Comparison of ENCODE assay signal across 8 mouse cellular contexts in the genomic region with DNA sequence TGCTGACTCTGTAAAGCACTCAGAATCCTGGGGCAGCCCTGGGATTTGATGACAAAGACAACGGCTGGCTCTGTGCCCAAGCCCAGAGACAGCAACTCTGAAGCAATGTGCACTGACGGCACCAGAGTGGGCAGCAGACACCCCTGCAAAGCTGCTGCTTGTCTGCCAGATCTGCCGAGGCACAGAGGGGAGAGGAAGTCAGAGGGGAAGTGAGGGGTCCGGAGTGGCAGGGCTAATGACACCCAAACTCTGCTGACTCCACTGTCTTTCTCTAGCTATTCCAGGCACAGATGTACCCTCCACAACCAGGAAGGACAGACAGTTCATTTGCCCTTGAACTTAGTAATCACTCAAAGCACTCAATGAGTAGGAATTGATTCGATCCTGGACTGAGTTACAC. TPM values are rescaled to one million over a fixed set of nuclear protein-coding genes. Genes with fewer than 3 reads are reported as not detected.
A peak's percentile ranks its signal among the peaks of the same experiment; 100 is the strongest.
DNase-seq lines count a peak whose midpoint lies in the region; ATAC-seq lines count a peak whose summit lies in the region.

No protein-coding gene starts in this region.

- H3K4me1 ChIP-seq in neural tube, embryonic 13.5 days (replicated peaks) = peaks cover 23% of the 10 kb centered on the region
- peaks cover 14% of the 10 kb centered on the region for H3K4me1 ChIP-seq in neural tube, embryonic 15.5 days
- peaks cover 13% of the 10 kb centered on the region for H3K4me1 ChIP-seq in liver, embryonic 13.5 days (replicated peaks)

- H3K27ac ChIP-seq in neural tube, embryonic 13.5 days (replicated peaks) = peak overlapping the region; percentile 67
- H3K27ac ChIP-seq in neural tube, embryonic 15.5 days (replicated peaks) = no peak overlapping the region; the same call in 1 of the 2 replicates
- H3K27ac ChIP-seq in liver, embryonic 13.5 days = peak overlapping the region; percentile 41; the same call in 1 of the 2 replicates

- H3K27me3 ChIP-seq in neural tube, embryonic 13.5 days = no peaks in the 10 kb centered on the region
- no peaks in the 10 kb centered on the region for H3K27me3 ChIP-seq in neural tube, embryonic 15.5 days (replicated peaks)
- no peaks in the 10 kb centered on the region for H3K27me3 ChIP-seq in liver, embryonic 13.5 days

- no peaks in the 10 kb centered on the region for H3K9me3 ChIP-seq in neural tube, embryonic 13.5 days
- H3K9me3 ChIP-seq in neural tube, embryonic 15.5 days (replicated peaks) = no peaks in the 10 kb centered on the region
- no peaks in the 10 kb centered on the region for H3K9me3 ChIP-seq in liver, embryonic 13.5 days (replicated peaks)

- 48% methylated on average over 5 of the region's 5 CpGs for WGBS in neural tube, embryonic 13.5 days
- WGBS in neural tube, embryonic 15.5 days = 41% methylated on average over 5 of the region's 5 CpGs
- 17% methylated on average over 5 of the region's 5 CpGs for WGBS in liver, embryonic 13.5 days (ENCODE audit: insufficient replicate concordance)

- ATAC-seq in cerebellum, adult (ENCODE audit: insufficient number of reproducible peaks, low FRiP score, low TSS enrichment) = no peak
- peak; percentile 40; the same call in 1 of the 2 replicates for ATAC-seq in neural tube, embryonic 13.5 days (ENCODE audit: low read depth)
- no peak for ATAC-seq in neural tube, embryonic 15.5 days (ENCODE audit: low FRiP score)
- ATAC-seq in liver, embryonic 13.5 days (ENCODE audit: low read depth) = peak; percentile 44; the same call in 1 of the 2 replicates

- no peak overlapping the region for H3K4me3 ChIP-seq in neural tube, embryonic 13.5 days
- no peak overlapping the region for H3K4me3 ChIP-seq in neural tube, embryonic 15.5 days (replicated peaks)
- H3K4me3 ChIP-seq in liver, embryonic 13.5 days (replicated peaks) = no peak overlapping the region

- peak; percentile 21 for DNase-seq in cerebellum, adult 11-12 months
- DNase-seq in heart, postnatal 10 days = peak; percentile 33 to 47
- DNase-seq in liver, embryonic 13.5 days = no peak
- peak; percentile 22 for DNase-seq in thymus, postnatal 25 days
- no peak for DNase-seq in natural killer cell, adult 2 months (ENCODE audit: low spot score in 2 of 2)

- H3K36me3 ChIP-seq in neural tube, embryonic 13.5 days = no peaks in the 10 kb centered on the region
- H3K36me3 ChIP-seq in neural tube, embryonic 15.5 days = no peaks in the 10 kb centered on the region
- no peaks in the 10 kb centered on the region for H3K36me3 ChIP-seq in liver, embryonic 13.5 days

- H3K9ac ChIP-seq in neural tube, embryonic 13.5 days = 0 out of 2 replicates have a peak overlapping the region, but pooled peaks have one; percentile 9
- no peak overlapping the region for H3K9ac ChIP-seq in neural tube, embryonic 15.5 days (replicated peaks)
- H3K9ac ChIP-seq in liver, embryonic 13.5 days = no peak overlapping the region

- H3K4me2 ChIP-seq in neural tube, embryonic 13.5 days = no peak overlapping the region
- no peak overlapping the region for H3K4me2 ChIP-seq in neural tube, embryonic 15.5 days
- no peak overlapping the region for H3K4me2 ChIP-seq in liver, embryonic 13.5 days

- intact Hi-C loops in heart, postnatal 10 days (cut with DNase I) = no loop called here

RNA-seq across cellular contexts. Expression of a gene that starts 33.7 kb away (rescaled TPM):
- polyA plus RNA-seq in neural tube, embryonic 13.5 days (2015; fragmentation: Nextera tagmentation; extraction: Ambion mirVana) = 356 and 415 TPM in 2 replicates
- polyA plus RNA-seq in neural tube, embryonic 15.5 days (2015; fragmentation: Nextera tagmentation; extraction: Ambion mirVana) = 398 and 419 TPM in 2 replicates
- total RNA-seq in heart, postnatal 10 days (2021) = 100 to 1,000 TPM; 274 to 276 TPM
- polyA plus RNA-seq in liver, embryonic 13.5 days (2015; fragmentation: Nextera tagmentation; extraction: Ambion mirVana) = 254 and 265 TPM in 2 replicates

RNA-seq across cellular contexts. Expression of a gene that starts 39.9 kb away (rescaled TPM):
- polyA plus RNA-seq in neural tube, embryonic 13.5 days (2015; fragmentation: Nextera tagmentation; extraction: Ambion mirVana) = 9.1 and 9.7 TPM in 2 replicates
- 9.0 and 10.2 TPM in 2 replicates for polyA plus RNA-seq in neural tube, embryonic 15.5 days (2015; fragmentation: Nextera tagmentation; extraction: Ambion mirVana)
- 10 to 100 TPM; 11.8 to 12.0 TPM for total RNA-seq in heart, postnatal 10 days (2021)
- 24.1 and 27.0 TPM in 2 replicates for polyA plus RNA-seq in liver, embryonic 13.5 days (2015; fragmentation: Nextera tagmentation; extraction: Ambion mirVana)

Comparison
In these comparisons a context has a peak if more than half of its experiments do, and no peak if none do; other contexts are left out.
1. ATAC-seq: peak in neural tube, embryonic 13.5 days (single experiment) and liver, embryonic 13.5 days (single experiment); none in cerebellum, adult (single experiment) and neural tube, embryonic 15.5 days (single experiment).
2. DNase-seq: peak in cerebellum, adult 11-12 months (single experiment), heart, postnatal 10 days (2 of 2) and thymus, postnatal 25 days (single experiment); none in liver, embryonic 13.5 days (single experiment) and natural killer cell, adult 2 months (0 of 2).